Mouse (Mus musculus): ENCODE data around the gene Stau1. TPM values are rescaled to one million over a fixed set of nuclear protein-coding genes. Genes with fewer than 3 reads are reported as not detected.

Stau1 gene
- polyA plus RNA-seq, 1 experiment from 2014 or later, result 36.1 TPM

DNA sequence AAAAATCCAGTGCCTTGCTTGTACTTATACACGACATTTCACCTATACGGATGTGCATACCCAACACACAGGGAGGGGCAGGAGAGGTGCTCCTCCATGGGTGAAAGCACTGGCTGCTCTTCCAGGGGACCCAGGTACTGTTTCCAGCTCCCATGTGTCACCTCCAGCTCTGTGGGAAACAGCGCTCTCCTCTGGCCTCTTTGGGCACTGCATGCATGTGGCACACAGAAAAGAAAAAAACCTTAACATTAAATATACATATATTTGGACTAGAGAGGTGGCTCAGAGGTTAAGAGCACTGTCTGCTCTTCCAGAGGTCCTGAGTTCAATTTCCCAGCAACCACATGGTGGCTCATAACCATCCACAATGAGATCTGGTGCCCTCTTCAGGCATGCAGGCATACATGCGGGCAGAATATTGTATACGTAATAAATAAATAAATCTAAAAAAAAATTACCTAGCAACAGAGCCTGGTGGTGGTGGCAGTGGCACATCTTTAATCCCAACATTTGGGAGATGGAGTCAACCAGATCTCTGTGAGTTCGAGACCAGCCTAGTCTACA lies 92.3 kb downstream of the Stau1 start:
- WGBS (ENCODE audit: insufficient replicate concordance), result 85% methylated on average over 6 of the region's 6 CpGs
- Histone ChIP-seq H3K9me3 (replicated peaks) (no peaks in the 10 kb centered on the region), H3K9ac (no peak overlapping the region), H3K27me3 (replicated peaks) (no peaks in the 10 kb centered on the region), H3K27ac (no peak overlapping the region), H3K4me2 (no peak overlapping the region), H3K4me1 (peaks cover 29% of the 10 kb centered on the region), H3K36me3 (peaks cover 13% of the 10 kb centered on the region), H3K4me3 (no peak overlapping the region)
- no peak for ATAC-seq

DNA sequence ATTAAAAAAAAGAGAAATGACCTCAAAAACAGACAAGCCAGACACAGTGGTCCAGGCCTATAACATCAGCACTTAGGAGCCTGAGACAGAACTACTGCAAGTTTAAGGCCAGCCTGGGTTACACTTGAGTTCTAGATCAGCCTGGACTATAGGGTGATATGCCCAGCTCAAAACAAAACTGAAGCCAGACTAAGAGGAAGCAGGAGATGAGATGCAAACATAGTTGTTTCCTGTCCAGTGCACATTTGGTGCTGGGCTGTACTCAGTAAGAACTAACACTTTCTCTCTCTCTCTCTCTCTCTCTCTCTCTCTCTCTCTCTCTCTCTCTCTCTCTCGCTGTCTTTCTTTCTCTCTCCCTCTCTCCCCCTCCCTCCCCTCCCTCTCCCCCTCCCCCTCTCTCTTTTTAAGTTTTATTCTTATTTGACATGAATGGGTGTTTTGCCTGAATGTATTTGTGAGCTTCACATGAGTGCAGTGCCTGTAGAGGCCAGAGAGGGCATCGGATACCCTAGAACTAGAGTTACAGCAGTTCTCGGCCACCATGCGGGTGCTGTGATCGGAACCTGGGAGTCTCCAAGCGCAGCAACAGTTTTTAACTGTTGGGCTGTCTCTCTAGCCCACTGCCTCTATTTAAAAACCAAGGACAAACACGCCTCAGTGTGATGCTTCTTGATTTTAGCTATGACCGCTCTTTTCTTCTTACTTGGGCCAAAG lies 95.2 kb downstream of the Stau1 start:
- Histone ChIP-seq H3K4me1 (peaks cover 19% of the 10 kb centered on the region), H3K4me3 (no peak overlapping the region), H3K27me3 (replicated peaks) (no peaks in the 10 kb centered on the region), H3K36me3 (peaks cover 15% of the 10 kb centered on the region), H3K27ac (no peak overlapping the region), H3K9ac (no peak overlapping the region), H3K4me2 (no peak overlapping the region), H3K9me3 (replicated peaks) (no peaks in the 10 kb centered on the region)
- WGBS (ENCODE audit: insufficient replicate concordance), result 77% methylated on average over 8 of the region's 8 CpGs
- ATAC-seq, result no peak

DNA sequence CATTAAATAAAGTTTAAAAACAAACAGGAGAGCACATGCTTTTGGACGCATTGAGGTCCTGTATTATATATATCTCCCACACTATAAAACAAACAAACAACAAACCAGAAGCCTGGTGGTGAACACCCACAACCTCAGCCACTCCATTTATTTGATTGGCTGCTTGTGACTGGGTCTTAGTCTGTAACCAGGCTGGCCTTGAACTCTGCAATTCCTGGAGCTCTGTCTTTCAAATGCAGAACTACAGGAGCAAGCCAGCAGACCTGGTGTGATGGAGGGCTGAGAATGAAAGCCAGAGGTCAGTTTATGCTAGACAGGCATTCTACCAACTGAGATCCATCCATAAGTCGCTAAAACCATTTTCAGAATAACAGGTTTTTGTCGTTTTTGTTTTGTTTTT lies 96.4 kb downstream of the Stau1 start:
- WGBS (ENCODE audit: insufficient replicate concordance), result 57% methylated on average over 3 of the region's 3 CpGs
- no peak overlapping the region for H3K27ac ChIP-seq
- H3K4me2 ChIP-seq, result no peak overlapping the region
- H3K4me1 ChIP-seq, result peaks cover 13% of the 10 kb centered on the region
- no peaks in the 10 kb centered on the region for H3K27me3 ChIP-seq (replicated peaks)
- H3K36me3 ChIP-seq, result peaks cover 26% of the 10 kb centered on the region
- H3K9me3 ChIP-seq (replicated peaks), result no peaks in the 10 kb centered on the region
- no peak overlapping the region for H3K4me3 ChIP-seq
- no peak overlapping the region for H3K9ac ChIP-seq
- no peak for ATAC-seq

DNA sequence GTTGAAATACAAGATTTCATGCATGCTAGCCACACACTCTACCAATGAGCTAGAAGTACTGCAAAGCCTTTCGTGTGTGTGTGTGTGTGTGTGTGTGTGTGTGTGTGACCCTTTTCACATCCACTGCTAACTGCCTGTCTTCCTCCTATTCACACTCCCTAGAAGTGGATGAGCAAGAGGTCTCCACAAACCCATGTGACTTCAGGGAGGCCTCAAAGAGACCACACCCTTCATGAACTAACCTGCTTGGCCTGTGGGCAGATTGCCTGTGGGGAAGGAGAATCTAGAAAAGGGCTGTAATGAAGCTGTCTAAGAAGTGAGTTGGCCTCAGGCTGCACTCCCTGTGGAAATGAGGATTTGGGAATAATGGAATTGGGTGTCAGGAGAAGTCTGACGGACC lies 96.9 kb downstream of the Stau1 start:
- Histone ChIP-seq H3K9ac (no peak overlapping the region), H3K4me2 (no peak overlapping the region), H3K36me3 (peaks cover 32% of the 10 kb centered on the region), H3K27ac (no peak overlapping the region), H3K4me1 (peaks cover 13% of the 10 kb centered on the region), H3K27me3 (replicated peaks) (no peaks in the 10 kb centered on the region), H3K4me3 (no peak overlapping the region), H3K9me3 (replicated peaks) (no peaks in the 10 kb centered on the region)
- whole genome bisulfite sequencing (ENCODE audit: insufficient replicate concordance), result 69% methylated on average over 2 of the region's 2 CpGs
- ATAC-seq, result no peak

Other genes with a start within 250 kb of the Stau1 start
- 5.0 and 6.3 TPM in 2 replicates for gene Trp53rkb, start 203.8 kb downstream of the Stau1 start, polyA plus RNA-seq (2016; fragmentation: Nextera tagmentation; extraction: Ambion mirVana)
- gene Arfgef2, start 190.7 kb downstream of the Stau1 start, polyA plus RNA-seq (2016; fragmentation: Nextera tagmentation; extraction: Ambion mirVana), result 7.7 and 8.0 TPM in 2 replicates
- gene Cse1l, start 90.3 kb downstream of the Stau1 start, polyA plus RNA-seq (2016; fragmentation: Nextera tagmentation; extraction: Ambion mirVana), result 108 and 109 TPM in 2 replicates
- 78.8 and 79.3 TPM in 2 replicates for gene Ddx27, start 18.9 kb upstream of the Stau1 start, polyA plus RNA-seq (2016; fragmentation: Nextera tagmentation; extraction: Ambion mirVana)
- 13.7 and 13.8 TPM in 2 replicates for gene Znfx1, start 66.7 kb upstream of the Stau1 start, polyA plus RNA-seq (2016; fragmentation: Nextera tagmentation; extraction: Ambion mirVana)
- gene Kcnb1, start 193.9 kb upstream of the Stau1 start, polyA plus RNA-seq (2016; fragmentation: Nextera tagmentation; extraction: Ambion mirVana), result 0.19 and 0.43 TPM in 2 replicates
- 2.4 and 2.9 TPM in 2 replicates for gene Ptgis, start 244.3 kb upstream of the Stau1 start, polyA plus RNA-seq (2016; fragmentation: Nextera tagmentation; extraction: Ambion mirVana)